Mouse (Mus musculus): ENCODE measurements at regions not wholly inside any gene's neighbourhood (a gene's known extent, or its start where the extent isn't known, plus 50 kb on each side); places are given as distances from the start of the nearest gene placed in this dataset.
"Not testable (repeated sequence)": the region's sequence is repeated elsewhere in the genome, so short reads cannot be mapped to it uniquely, and the experiment has no call there.

- no peaks in the 10 kb centered on the region for H3K27me3 ChIP-seq (replicated peaks; ENCODE audit: control insufficient read depth, insufficient read depth, low read length)
- no peak overlapping the region for H3K9ac ChIP-seq (ENCODE audit: low read depth, low read length)
- H3K36me3 ChIP-seq (ENCODE audit: control insufficient read depth, insufficient read depth, low read length), result no peaks in the 10 kb centered on the region
- no peaks in the 10 kb centered on the region for H3K4me1 ChIP-seq (replicated peaks; ENCODE audit: control insufficient read depth, insufficient read depth, low read length)
- H3K9me3 ChIP-seq (ENCODE audit: control insufficient read depth, low read length), result no peaks in the 10 kb centered on the region
- no peak overlapping the region for H3K4me3 ChIP-seq (ENCODE audit: low read depth, low read length)
- H3K4me2 ChIP-seq, result no peak overlapping the region
- no peak overlapping the region for H3K27ac ChIP-seq (ENCODE audit: low read depth, low read length)
- no peak for ATAC-seq (replicated peaks; ENCODE audit: low FRiP score)
- no peak for DNase-seq (ENCODE audit: low spot score)
- WGBS, result 69% methylated on average over 6 of the region's 6 CpGs
These were observed 131.1 kb downstream of the Kcnk1 start for GRCm38 (mm10) chr8:126126041-126126440.

GRCm38 (mm10) chr8:126132076-126132475, 137.1 kb downstream of the Kcnk1 start:
- Histone ChIP-seq H3K4me2 (no peak overlapping the region), H3K4me1 (replicated peaks; ENCODE audit: control insufficient read depth, insufficient read depth, low read length) (no peaks in the 10 kb centered on the region), H3K27ac (ENCODE audit: low read depth, low read length) (no peak overlapping the region), H3K27me3 (replicated peaks; ENCODE audit: control insufficient read depth, insufficient read depth, low read length) (no peaks in the 10 kb centered on the region), H3K9me3 (ENCODE audit: control insufficient read depth, low read length) (no peaks in the 10 kb centered on the region), H3K36me3 (ENCODE audit: control insufficient read depth, insufficient read depth, low read length) (no peaks in the 10 kb centered on the region), H3K9ac (ENCODE audit: low read depth, low read length) (no peak overlapping the region), H3K4me3 (ENCODE audit: low read depth, low read length) (no peak overlapping the region)
- WGBS, result 70% methylated on average over 4 of the region's 4 CpGs
- DNase-seq (ENCODE audit: low spot score), result no peak
- ATAC-seq (replicated peaks; ENCODE audit: low FRiP score), result no peak

- not testable (repeated sequence) for H3K4me2 ChIP-seq; H3K9ac ChIP-seq (ENCODE audit: low read depth, low read length)
- 88% methylated on average over 4 of the region's 4 CpGs for WGBS
These were observed 137.9 kb downstream of the Kcnk1 start for GRCm38 (mm10) chr8:126132918-126133317.

GRCm38 (mm10) chr8:126135100-126135499, 140.1 kb downstream of the Kcnk1 start:
- no peaks in the 10 kb centered on the region for H3K4me1 ChIP-seq (replicated peaks; ENCODE audit: control insufficient read depth, insufficient read depth, low read length)
- H3K4me3 ChIP-seq (ENCODE audit: low read depth, low read length), result no peak overlapping the region
- H3K9ac ChIP-seq (ENCODE audit: low read depth, low read length), result no peak overlapping the region
- ATAC-seq (replicated peaks; ENCODE audit: low FRiP score) (no peak), DNase-seq (ENCODE audit: low spot score) (no peak)
- H3K4me2 ChIP-seq, result no peak overlapping the region
- WGBS, result 66% methylated on average over 10 of the region's 10 CpGs
- H3K36me3 ChIP-seq (ENCODE audit: control insufficient read depth, insufficient read depth, low read length), result no peaks in the 10 kb centered on the region
- no peaks in the 10 kb centered on the region for H3K9me3 ChIP-seq (ENCODE audit: control insufficient read depth, low read length)
- no peak overlapping the region for H3K27ac ChIP-seq (ENCODE audit: low read depth, low read length)
- peaks cover 27% of the 10 kb centered on the region for H3K27me3 ChIP-seq (replicated peaks; ENCODE audit: control insufficient read depth, insufficient read depth, low read length)

More at GRCm38 (mm10) chr8:126132918-126133317, 137.9 kb downstream of the Kcnk1 start:
- H3K27me3 ChIP-seq (replicated peaks; ENCODE audit: control insufficient read depth, insufficient read depth, low read length); DNase-seq (ENCODE audit: low spot score); H3K27ac ChIP-seq (ENCODE audit: low read depth, low read length); H3K4me3 ChIP-seq (ENCODE audit: low read depth, low read length); ATAC-seq (replicated peaks; ENCODE audit: low FRiP score); H3K4me1 ChIP-seq (replicated peaks; ENCODE audit: control insufficient read depth, insufficient read depth, low read length); H3K36me3 ChIP-seq (ENCODE audit: control insufficient read depth, insufficient read depth, low read length); H3K9me3 ChIP-seq (ENCODE audit: control insufficient read depth, low read length): not testable (repeated sequence)

- Histone ChIP-seq H3K27me3 (replicated peaks; ENCODE audit: control insufficient read depth, insufficient read depth, low read length) (peaks cover 29% of the 10 kb centered on the region), H3K27ac (ENCODE audit: low read depth, low read length) (no peak overlapping the region), H3K36me3 (ENCODE audit: control insufficient read depth, insufficient read depth, low read length) (no peaks in the 10 kb centered on the region), H3K4me2 (no peak overlapping the region), H3K4me3 (ENCODE audit: low read depth, low read length) (no peak overlapping the region), H3K9me3 (ENCODE audit: control insufficient read depth, low read length) (no peaks in the 10 kb centered on the region), H3K9ac (ENCODE audit: low read depth, low read length) (no peak overlapping the region), H3K4me1 (replicated peaks; ENCODE audit: control insufficient read depth, insufficient read depth, low read length) (no peaks in the 10 kb centered on the region)
- DNase-seq (ENCODE audit: low spot score) (no peak), ATAC-seq (replicated peaks; ENCODE audit: low FRiP score) (no peak)
- WGBS, result 65% methylated on average over 3 of the region's 3 CpGs
These were observed 140.6 kb downstream of the Kcnk1 start for GRCm38 (mm10) chr8:126135573-126135972.

- DNase-seq (ENCODE audit: low spot score) (no peak), ATAC-seq (replicated peaks; ENCODE audit: low FRiP score) (no peak)
- Histone ChIP-seq H3K36me3 (ENCODE audit: control insufficient read depth, insufficient read depth, low read length) (no peaks in the 10 kb centered on the region), H3K4me3 (ENCODE audit: low read depth, low read length) (no peak overlapping the region), H3K4me2 (no peak overlapping the region), H3K27ac (ENCODE audit: low read depth, low read length) (no peak overlapping the region), H3K27me3 (replicated peaks; ENCODE audit: control insufficient read depth, insufficient read depth, low read length) (peaks cover 36% of the 10 kb centered on the region), H3K9me3 (ENCODE audit: control insufficient read depth, low read length) (no peaks in the 10 kb centered on the region), H3K9ac (ENCODE audit: low read depth, low read length) (no peak overlapping the region), H3K4me1 (replicated peaks; ENCODE audit: control insufficient read depth, insufficient read depth, low read length) (no peaks in the 10 kb centered on the region)
- WGBS, result 81% methylated on average over 3 of the region's 3 CpGs
These were observed 142.0 kb downstream of the Kcnk1 start for GRCm38 (mm10) chr8:126136946-126137345.

- H3K27me3 ChIP-seq (replicated peaks; ENCODE audit: control insufficient read depth, insufficient read depth, low read length), result peaks cover 36% of the 10 kb centered on the region
These were observed 142.5 kb downstream of the Kcnk1 start for GRCm38 (mm10) chr8:126137452-126137851.

GRCm38 (mm10) chr8:126138645-126139545, 143.9 kb downstream of the Kcnk1 start:
- Histone ChIP-seq H3K27ac (ENCODE audit: low read depth, low read length) (no peak overlapping the region), H3K4me2 (peak overlapping the region; percentile 79), H3K27me3 (replicated peaks; ENCODE audit: control insufficient read depth, insufficient read depth, low read length) (peaks cover 36% of the 10 kb centered on the region), H3K9ac (ENCODE audit: low read depth, low read length) (no peak overlapping the region), H3K4me3 (ENCODE audit: low read depth, low read length) (peak overlapping the region; percentile 49), H3K9me3 (ENCODE audit: control insufficient read depth, low read length) (no peaks in the 10 kb centered on the region), H3K4me1 (replicated peaks; ENCODE audit: control insufficient read depth, insufficient read depth, low read length) (no peaks in the 10 kb centered on the region), H3K36me3 (ENCODE audit: control insufficient read depth, insufficient read depth, low read length) (no peaks in the 10 kb centered on the region)
- ATAC-seq (replicated peaks; ENCODE audit: low FRiP score) (no peak), DNase-seq (ENCODE audit: low spot score) (peak; percentile 43)
- WGBS, result 3% methylated on average over 84 of the region's 95 CpGs

More at GRCm38 (mm10) chr8:126137452-126137851, 142.5 kb downstream of the Kcnk1 start:
- WGBS, result 54% methylated on average over 4 of the region's 4 CpGs
- no peak overlapping the region for H3K27ac ChIP-seq (ENCODE audit: low read depth, low read length)
- H3K36me3 ChIP-seq (ENCODE audit: control insufficient read depth, insufficient read depth, low read length), result no peaks in the 10 kb centered on the region
- H3K4me1 ChIP-seq (replicated peaks; ENCODE audit: control insufficient read depth, insufficient read depth, low read length), result no peaks in the 10 kb centered on the region
- H3K9me3 ChIP-seq (ENCODE audit: control insufficient read depth, low read length), result no peaks in the 10 kb centered on the region
- no peak overlapping the region for H3K9ac ChIP-seq (ENCODE audit: low read depth, low read length)
- DNase-seq (ENCODE audit: low spot score), result no peak
- H3K4me2 ChIP-seq, result no peak overlapping the region
- H3K4me3 ChIP-seq (ENCODE audit: low read depth, low read length), result no peak overlapping the region
- ATAC-seq (replicated peaks; ENCODE audit: low FRiP score), result no peak

- H3K9me3 ChIP-seq (ENCODE audit: control insufficient read depth, low read length), result no peaks in the 10 kb centered on the region
- no peak overlapping the region for H3K9ac ChIP-seq (ENCODE audit: low read depth, low read length)
- H3K4me1 ChIP-seq (replicated peaks; ENCODE audit: control insufficient read depth, insufficient read depth, low read length), result no peaks in the 10 kb centered on the region
- H3K4me3 ChIP-seq (ENCODE audit: low read depth, low read length), result peak overlapping the region; percentile 49
- no peak overlapping the region for H3K27ac ChIP-seq (ENCODE audit: low read depth, low read length)
- no peak for DNase-seq (ENCODE audit: low spot score)
- H3K4me2 ChIP-seq, result peak overlapping the region; percentile 79
- H3K27me3 ChIP-seq (replicated peaks; ENCODE audit: control insufficient read depth, insufficient read depth, low read length), result peaks cover 36% of the 10 kb centered on the region
- no peak for ATAC-seq (replicated peaks; ENCODE audit: low FRiP score)
- no peaks in the 10 kb centered on the region for H3K36me3 ChIP-seq (ENCODE audit: control insufficient read depth, insufficient read depth, low read length)
- 22% methylated on average over 11 of the region's 11 CpGs for WGBS
These were observed 144.5 kb downstream of the Kcnk1 start for GRCm38 (mm10) chr8:126139546-126139870.

All from liver, embryonic 11.5 days (tissue).